Mouse (Mus musculus) stomach, postnatal 0 days (tissue): Measurements from ENCODE around the gene Nfe2l3. TPM values are rescaled to one million over a fixed set of nuclear protein-coding genes. Genes with fewer than 3 reads are reported as not detected.

Experiments
- ATAC-seq: fragments of 200-750 bp; cut with Nextera tagmentation; 2 replicates; pipeline ENCODE4 v1.8.0; 2017; ENCODE audit not compliant: low FRiP score, low TSS enrichment
- DNase-seq: peaks from one replicate; pipeline ENCODE4 v3.0.0-alpha.2; 2016; ENCODE audit warnings: low spot score
- H3K27ac ChIP-seq: fragments of 300-500 bp; sonication (generic); replicated peaks from 2 replicates; pipeline ENCODE4 v1.5.1; 2014; ENCODE audit warnings: mild to moderate bottlenecking, control low read depth
- H3K27me3 ChIP-seq: fragments of 300-500 bp; sonication (generic); 2 replicates; pipeline ENCODE4 v1.6.1; 2014; ENCODE audit warnings: low read length; ENCODE audit not compliant: control insufficient read depth, insufficient read depth
- H3K36me3 ChIP-seq: fragments of 300-500 bp; sonication (generic); 2 replicates; pipeline ENCODE4 v1.6.1; 2014; ENCODE audit warnings: low read length, mixed read lengths; ENCODE audit not compliant: control insufficient read depth, insufficient read depth
- H3K4me1 ChIP-seq: fragments of 300-500 bp; sonication (generic); replicated peaks from 2 replicates; pipeline ENCODE4 v1.6.1; 2014; ENCODE audit warnings: antibody characterized with exemption; ENCODE audit not compliant: control insufficient read depth, insufficient read depth
- H3K4me2 ChIP-seq: fragments of 300-500 bp; sonication (generic); replicated peaks from 2 replicates; pipeline ENCODE4 v1.6.1; 2014; ENCODE audit warnings: low read depth, mild to moderate bottlenecking, control low read depth, moderate library complexity
- H3K4me3 ChIP-seq: fragments of 300-500 bp; sonication (generic); 2 replicates; pipeline ENCODE4 v1.5.1; 2014; ENCODE audit warnings: low read depth, low read length, control low read depth
- H3K9ac ChIP-seq: fragments of 300-500 bp; sonication (generic); 2 replicates; pipeline ENCODE4 v1.6.1; 2014; ENCODE audit warnings: mild to moderate bottlenecking, low read length, control low read depth, mixed read lengths
- H3K9me3 ChIP-seq: fragments of 300-500 bp; sonication (generic); 2 replicates; pipeline ENCODE4 v1.6.1; 2016; ENCODE audit warnings: low read length; ENCODE audit not compliant: control insufficient read depth
- CTCF ChIP-seq: IDR thresholded peaks from 2 replicates; pipeline ENCODE4 v1.5.1; 2016; ENCODE audit warnings: antibody characterized with exemption, low read depth, mild to moderate bottlenecking, moderate library complexity
- EP300 ChIP-seq: optimal IDR thresholded peaks from 2 replicates; pipeline ENCODE3; 2016; ENCODE audit warnings: antibody characterized with exemption
- WGBS: fragments of 180-500 bp; shearing (Covaris S2); extraction: QIAGEN DNeasy Blood & Tissue Kit; methylation state at CpG from one replicate; pipeline ENCODE4 v1.1.7; 2014; 5-methylcytosine and 5-hydroxymethylcytosine counted together
- polyA plus RNA-seq: library from polyadenylated mRNA; unstranded; fragments of >200 nt; fragmentation: Nextera tagmentation; extraction: Ambion mirVana; gene quantifications from 2 replicates; pipeline ENCODE4 v1.2.1, GENCODE M21; 2015

Nfe2l3 gene
- polyA plus RNA-seq, 1 experiment from 2014 or later: 19.6 TPM

GRCm38 (mm10) chr6:51486731-51487130 is 54.3 kb downstream of the Nfe2l3 start:
- no peaks in the 10 kb centered on the region for H3K27me3 ChIP-seq
- TF ChIP-seq EP300 (no peak), CTCF (no peak)
- no peak overlapping the region for H3K27ac ChIP-seq
- peaks cover 7% of the 10 kb centered on the region; the same call in 1 of the 2 replicates for H3K36me3 ChIP-seq
- no peak overlapping the region for H3K4me2 ChIP-seq
- H3K4me1 ChIP-seq: no peaks in the 10 kb centered on the region
- 92% methylated on average over 5 of the region's 5 CpGs for WGBS
- no peak overlapping the region for H3K9ac ChIP-seq
- H3K9me3 ChIP-seq: no peaks in the 10 kb centered on the region
- H3K4me3 ChIP-seq: no peak overlapping the region
- DNase-seq: no peak
- ATAC-seq: no peak

GRCm38 (mm10) chr6:51489787-51490186 is 57.3 kb downstream of the Nfe2l3 start:
- Histone ChIP-seq H3K4me3 (no peak overlapping the region), H3K27me3 (no peaks in the 10 kb centered on the region), H3K36me3 (no peaks in the 10 kb centered on the region), H3K27ac (no peak overlapping the region), H3K9me3 (no peaks in the 10 kb centered on the region), H3K4me2 (no peak overlapping the region), H3K9ac (no peak overlapping the region), H3K4me1 (no peaks in the 10 kb centered on the region)
- ATAC-seq (no peak), DNase-seq (peak; percentile 25)
- no peak for TF ChIP-seq CTCF
- no peak for TF ChIP-seq EP300
- WGBS: 40% methylated on average over 2 of the region's 2 CpGs

- 47% methylated on average over 8 of the region's 8 CpGs for WGBS
- TF ChIP-seq EP300 (no peak), CTCF (no peak)
- Histone ChIP-seq H3K9me3 (no peaks in the 10 kb centered on the region), H3K36me3 (no peaks in the 10 kb centered on the region), H3K4me2 (no peak overlapping the region), H3K27ac (no peak overlapping the region), H3K4me1 (no peaks in the 10 kb centered on the region), H3K27me3 (no peaks in the 10 kb centered on the region), H3K9ac (no peak overlapping the region), H3K4me3 (no peak overlapping the region)
- DNase-seq (no peak), ATAC-seq (no peak)
Measured at GRCm38 (mm10) chr6:51497321-51498111, 65.0 kb downstream of the Nfe2l3 start.

GRCm38 (mm10) chr6:51505671-51506070 is 73.2 kb downstream of the Nfe2l3 start:
- TF ChIP-seq CTCF (no peak), EP300 (no peak)
- Histone ChIP-seq H3K4me3 (no peak overlapping the region), H3K36me3 (no peaks in the 10 kb centered on the region), H3K9me3 (no peaks in the 10 kb centered on the region), H3K4me2 (no peak overlapping the region), H3K27ac (no peak overlapping the region), H3K4me1 (no peaks in the 10 kb centered on the region), H3K27me3 (no peaks in the 10 kb centered on the region), H3K9ac (no peak overlapping the region)
- DNase-seq (peak; percentile 42), ATAC-seq (no peak)
- WGBS: 50% methylated on average over 1 of the region's 1 CpGs

- Histone ChIP-seq H3K27ac (no peak overlapping the region), H3K9ac (no peak overlapping the region), H3K36me3 (no peaks in the 10 kb centered on the region), H3K4me2 (no peak overlapping the region), H3K4me3 (no peak overlapping the region), H3K27me3 (no peaks in the 10 kb centered on the region), H3K4me1 (no peaks in the 10 kb centered on the region), H3K9me3 (no peaks in the 10 kb centered on the region)
- TF ChIP-seq EP300: no peak
- TF ChIP-seq CTCF: no peak
- no peak for ATAC-seq
- no peak for DNase-seq
- WGBS: 68% methylated on average over 2 of the region's 2 CpGs
Measured at GRCm38 (mm10) chr6:51507556-51507955, 75.1 kb downstream of the Nfe2l3 start.

Other genes starting within 250 kb of the Nfe2l3 start
- 525 and 543 TPM in 2 replicates for gene Hnrnpa2b1, start 37.2 kb downstream of the Nfe2l3 start, polyA plus RNA-seq
- 209 and 224 TPM in 2 replicates for gene Cbx3, start 37.7 kb downstream of the Nfe2l3 start, polyA plus RNA-seq
- 16.9 and 17.4 TPM in 2 replicates for gene Snx10, start 91.2 kb downstream of the Nfe2l3 start, polyA plus RNA-seq